Mouse (Mus musculus): ENCODE results near the gene Elp4. TPM values are rescaled to one million over a fixed set of nuclear protein-coding genes. Genes with fewer than 3 reads are reported as not detected.

The Elp4 gene
- total RNA-seq, 1 experiment, result 15.6 TPM

GRCm38 (mm10) chr2:105660874-105661622 lies 243.3 kb downstream of the Elp4 start:
- Histone ChIP-seq H3K4me1 (ENCODE audit: control insufficient read depth in 2 of 2, insufficient read depth in 2 of 2, low read length in 2 of 2, poor library complexity in 1 of 2) (no peaks in the 10 kb centered on the region), H3K4me3 (ENCODE audit: insufficient read depth in 1 of 2, low read depth in 1 of 2, low read length in 2 of 2, poor library complexity in 1 of 2, severe bottlenecking in 1 of 2) (peak overlapping the region in 1 of 2 experiments; percentile 6; a peak in 1 of 4 replicates), H3K9ac (ENCODE audit: insufficient read depth, low read depth, low read length, poor library complexity, severe bottlenecking) (no peak overlapping the region), H3K36me3 (ENCODE audit: control insufficient read depth, insufficient read depth, low read length, poor library complexity, severe bottlenecking) (no peaks in the 10 kb centered on the region), H3K27ac (ENCODE audit: insufficient read depth, low read depth, low read length, poor library complexity, severe bottlenecking) (no peak overlapping the region), H3K9me3 (ENCODE audit: control insufficient read depth, insufficient read depth, low read depth, low read length) (no peaks in the 10 kb centered on the region)
- in situ Hi-C loops (cut with MboI; ENCODE audit: low sequenced_read_pairs in 2 of 2, unreplicated experiment in 2 of 2), result no loop called here
- TF ChIP-seq HCFC1 (IDR thresholded peaks at IDR 0.05; ENCODE audit: borderline replicate concordance, insufficient read depth, low read length), result no peak
- no peak for TF ChIP-seq CHD2 (IDR thresholded peaks at IDR 0.05; ENCODE audit: low read depth, low read length)
- TF ChIP-seq MAFK (IDR thresholded peaks at IDR 0.05; ENCODE audit: insufficient read depth, low read depth, low read length), result no peak
- no peak for TF ChIP-seq ZNF384 (IDR thresholded peaks at IDR 0.05; ENCODE audit: low read depth, low read length)
- no peak for TF ChIP-seq ZC3H11A (IDR thresholded peaks at IDR 0.05; ENCODE audit: borderline replicate concordance, low read depth, low read length)
- DNase-seq (ENCODE audit: low read depth, low spot score), result no peak

GRCm38 (mm10) chr2:105659926-105660873 lies 244.2 kb downstream of the Elp4 start:
- Histone ChIP-seq H3K27ac (ENCODE audit: insufficient read depth, low read depth, low read length, poor library complexity, severe bottlenecking) (no peak overlapping the region), H3K4me3 (ENCODE audit: insufficient read depth in 1 of 2, low read depth in 1 of 2, low read length in 2 of 2, poor library complexity in 1 of 2, severe bottlenecking in 1 of 2) (peak overlapping the region; percentile 9 to 49; a peak in 3 of 4 replicates), H3K4me1 (ENCODE audit: control insufficient read depth in 2 of 2, insufficient read depth in 2 of 2, low read length in 2 of 2, poor library complexity in 1 of 2) (no peaks in the 10 kb centered on the region), H3K36me3 (ENCODE audit: control insufficient read depth, insufficient read depth, low read length, poor library complexity, severe bottlenecking) (no peaks in the 10 kb centered on the region), H3K9ac (ENCODE audit: insufficient read depth, low read depth, low read length, poor library complexity, severe bottlenecking) (no peak overlapping the region), H3K9me3 (ENCODE audit: control insufficient read depth, insufficient read depth, low read depth, low read length) (no peaks in the 10 kb centered on the region)
- TF ChIP-seq CHD2 (IDR thresholded peaks at IDR 0.05; ENCODE audit: low read depth, low read length) (no peak), ZNF384 (IDR thresholded peaks at IDR 0.05; ENCODE audit: low read depth, low read length) (no peak), ZC3H11A (IDR thresholded peaks at IDR 0.05; ENCODE audit: borderline replicate concordance, low read depth, low read length) (no peak), HCFC1 (IDR thresholded peaks at IDR 0.05; ENCODE audit: borderline replicate concordance, insufficient read depth, low read length) (no peak), MAFK (IDR thresholded peaks at IDR 0.05; ENCODE audit: insufficient read depth, low read depth, low read length) (no peak)
- in situ Hi-C loops (cut with MboI; ENCODE audit: low sequenced_read_pairs in 2 of 2, unreplicated experiment in 2 of 2), result no loop called here
- no peak for DNase-seq (ENCODE audit: low read depth, low spot score)

- H3K4me3 ChIP-seq (ENCODE audit: insufficient read depth in 1 of 2, low read depth in 1 of 2, low read length in 2 of 2, poor library complexity in 1 of 2, severe bottlenecking in 1 of 2), result peak overlapping the region; percentile 9 to 49; a peak in 2 of 4 replicates
- TF ChIP-seq HCFC1 (IDR thresholded peaks at IDR 0.05; ENCODE audit: borderline replicate concordance, insufficient read depth, low read length), result no peak
- no peak for TF ChIP-seq ZC3H11A (IDR thresholded peaks at IDR 0.05; ENCODE audit: borderline replicate concordance, low read depth, low read length)
- TF ChIP-seq CHD2 (IDR thresholded peaks at IDR 0.05; ENCODE audit: low read depth, low read length), result no peak
- TF ChIP-seq ZNF384 (IDR thresholded peaks at IDR 0.05; ENCODE audit: low read depth, low read length), result no peak
- TF ChIP-seq MAFK (IDR thresholded peaks at IDR 0.05; ENCODE audit: insufficient read depth, low read depth, low read length), result no peak
Measured at GRCm38 (mm10) chr2:105659350-105659749, 245.0 kb downstream of the Elp4 start.

GRCm38 (mm10) chr2:105656456-105656855 lies 247.9 kb downstream of the Elp4 start:
- H3K4me3 ChIP-seq (ENCODE audit: insufficient read depth in 1 of 2, low read depth in 1 of 2, low read length in 2 of 2, poor library complexity in 1 of 2, severe bottlenecking in 1 of 2), result no peak overlapping the region
- H3K36me3 ChIP-seq (ENCODE audit: control insufficient read depth, insufficient read depth, low read length, poor library complexity, severe bottlenecking), result no peaks in the 10 kb centered on the region
- in situ Hi-C loops (cut with MboI; ENCODE audit: low sequenced_read_pairs in 2 of 2, unreplicated experiment in 2 of 2), result no loop called here
- H3K9ac ChIP-seq (ENCODE audit: insufficient read depth, low read depth, low read length, poor library complexity, severe bottlenecking), result no peak overlapping the region
- TF ChIP-seq CHD2 (IDR thresholded peaks at IDR 0.05; ENCODE audit: low read depth, low read length) (no peak), ZC3H11A (IDR thresholded peaks at IDR 0.05; ENCODE audit: borderline replicate concordance, low read depth, low read length) (no peak), MAFK (IDR thresholded peaks at IDR 0.05; ENCODE audit: insufficient read depth, low read depth, low read length) (no peak), ZNF384 (IDR thresholded peaks at IDR 0.05; ENCODE audit: low read depth, low read length) (no peak), HCFC1 (IDR thresholded peaks at IDR 0.05; ENCODE audit: borderline replicate concordance, insufficient read depth, low read length) (no peak)
- no peak for DNase-seq (ENCODE audit: low read depth, low spot score)
- H3K27ac ChIP-seq (ENCODE audit: insufficient read depth, low read depth, low read length, poor library complexity, severe bottlenecking), result no peak overlapping the region
- no peaks in the 10 kb centered on the region for H3K9me3 ChIP-seq (ENCODE audit: control insufficient read depth, insufficient read depth, low read depth, low read length)
- H3K4me1 ChIP-seq (ENCODE audit: control insufficient read depth in 2 of 2, insufficient read depth in 2 of 2, low read length in 2 of 2, poor library complexity in 1 of 2), result no peaks in the 10 kb centered on the region

More at GRCm38 (mm10) chr2:105659350-105659749, 245.0 kb downstream of the Elp4 start:
- H3K9ac ChIP-seq (ENCODE audit: insufficient read depth, low read depth, low read length, poor library complexity, severe bottlenecking), result no peak overlapping the region
- no peaks in the 10 kb centered on the region for H3K36me3 ChIP-seq (ENCODE audit: control insufficient read depth, insufficient read depth, low read length, poor library complexity, severe bottlenecking)
- peak; percentile 11 for DNase-seq (ENCODE audit: low read depth, low spot score)
- H3K27ac ChIP-seq (ENCODE audit: insufficient read depth, low read depth, low read length, poor library complexity, severe bottlenecking), result no peak overlapping the region
- H3K9me3 ChIP-seq (ENCODE audit: control insufficient read depth, insufficient read depth, low read depth, low read length), result no peaks in the 10 kb centered on the region
- in situ Hi-C loops (cut with MboI; ENCODE audit: low sequenced_read_pairs in 2 of 2, unreplicated experiment in 2 of 2), result no loop called here
- no peaks in the 10 kb centered on the region for H3K4me1 ChIP-seq (ENCODE audit: control insufficient read depth in 2 of 2, insufficient read depth in 2 of 2, low read length in 2 of 2, poor library complexity in 1 of 2)

Other genes with a start within 250 kb of the Elp4 start
- gene Pax6, start 235.7 kb downstream of the Elp4 start, total RNA-seq (2012; rRNA removed), result 4.3 and 7.1 TPM in 2 replicates
- gene Immp1l, start 74 bp upstream of the Elp4 start, total RNA-seq (2012; rRNA removed), result 16.1 and 25.8 TPM in 2 replicates
- gene Dnajc24, start 99.0 kb upstream of the Elp4 start, total RNA-seq (2012; rRNA removed), result 32.2 and 33.1 TPM in 2 replicates

Data from ES-E14 (cell line).